Mouse (Mus musculus): ENCODE measurements at regions not wholly inside any gene's neighbourhood (a gene's known extent, or its start where the extent isn't known, plus 50 kb on each side); places are given as distances from the start of the nearest gene placed in this dataset.

DNA sequence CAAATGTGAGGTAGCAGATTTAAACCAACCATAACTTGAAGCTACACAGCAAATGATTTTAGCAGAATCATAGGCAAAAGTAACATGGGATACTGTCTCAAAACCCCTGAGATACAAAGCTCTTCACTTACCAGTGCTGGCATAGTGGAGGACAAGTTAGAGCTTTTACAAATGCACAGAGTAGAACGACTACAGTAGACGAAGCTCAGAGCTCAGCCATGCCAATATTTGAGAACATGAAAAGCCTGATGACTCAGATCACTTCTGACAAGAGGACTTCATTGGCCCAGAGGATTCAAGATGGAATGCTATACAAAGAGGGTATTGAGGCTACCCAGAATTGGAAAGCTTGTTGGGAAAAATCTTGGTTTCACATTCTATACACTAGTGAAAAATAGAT is 239.6 kb upstream of the Steap4 start:
- no peak for TF ChIP-seq CTCF (IDR thresholded peaks at IDR 0.05; ENCODE audit: low read depth, low read length)
- no peak for TF ChIP-seq POLR2A (IDR thresholded peaks at IDR 0.05; ENCODE audit: extremely low read depth, insufficient read depth, low read length)

Data from liver, adult 2 months (tissue).